Mouse (Mus musculus) myocyte (in vitro differentiated cells): ENCODE measurements around the gene Nupl1. TPM values are rescaled to one million over a fixed set of nuclear protein-coding genes. Genes with fewer than 3 reads are reported as not detected.

ENCODE experiments used
- H3K27me3 ChIP-seq: one replicate; pipeline ENCODE4 v1.6.1; 2011; ENCODE audit not compliant: control insufficient read depth, insufficient read depth, insufficient read length
- H3K36me3 ChIP-seq: one replicate; pipeline ENCODE4 v1.6.1; 2011; ENCODE audit not compliant: control insufficient read depth, insufficient read depth
- H3K4me2 ChIP-seq: one replicate; pipeline ENCODE4 v1.6.1; 2011; ENCODE audit warnings: low read depth, control low read depth
- H3K4me3 ChIP-seq: one replicate; pipeline ENCODE4 v1.5.1; 2011; ENCODE audit warnings: mild to moderate bottlenecking, control low read depth, moderate library complexity
- H3K79me2 ChIP-seq: one replicate; pipeline ENCODE4 v1.6.1; 2011; ENCODE audit not compliant: control insufficient read depth, insufficient read depth
- H3ac ChIP-seq: one replicate; pipeline ENCODE4 v1.6.1; 2011; ENCODE audit not compliant: control insufficient read depth, insufficient read length
- E2F4 ChIP-seq: IDR thresholded peaks from one replicate; pipeline ENCODE4 v1.6.1; 2011; ENCODE audit warnings: mild to moderate bottlenecking, control low read depth, moderate library complexity; ENCODE audit not compliant: insufficient read depth
- MAX ChIP-seq: IDR thresholded peaks from one replicate; pipeline ENCODE4 v1.6.1; 2011; ENCODE audit warnings: low read depth, mild to moderate bottlenecking, control low read depth
- MYOG ChIP-seq, 3 experiments: IDR thresholded peaks; one replicate each; pipeline ENCODE4 v1.6.1; 2011; ENCODE audit warnings: control low read depth in 2 of 3, low read depth in 2 of 3, mild to moderate bottlenecking in 2 of 3; ENCODE audit not compliant: insufficient read length in 2 of 3, control insufficient read depth in 1 of 3, insufficient read depth in 1 of 3
- POLR2A ChIP-seq: IDR thresholded peaks from one replicate; pipeline ENCODE4 v1.6.1; 2011; ENCODE audit warnings: low read depth, mild to moderate bottlenecking, control low read depth, moderate library complexity; ENCODE audit not compliant: insufficient read length
- POLR2AphosphoS2 ChIP-seq: IDR thresholded peaks from one replicate; pipeline ENCODE4 v1.6.1; 2011; ENCODE audit warnings: low read depth, control low read depth; ENCODE audit not compliant: insufficient read length
- TCF3 ChIP-seq: IDR thresholded peaks from one replicate; pipeline ENCODE4 v1.6.1; 2011; ENCODE audit warnings: low read depth, control low read depth; ENCODE audit not compliant: insufficient read length
- polyA plus RNA-seq: library from polyadenylated mRNA; unstranded; fragments of >200 nt; fragmentation: generic; extraction: Trizol; gene quantifications from one replicate; pipeline ENCODE4 v1.2.1, GENCODE M21; 2012; ENCODE audit warnings: missing spikeins

The Nupl1 gene
- polyA plus RNA-seq, 1 experiment, result not detected

DNA sequence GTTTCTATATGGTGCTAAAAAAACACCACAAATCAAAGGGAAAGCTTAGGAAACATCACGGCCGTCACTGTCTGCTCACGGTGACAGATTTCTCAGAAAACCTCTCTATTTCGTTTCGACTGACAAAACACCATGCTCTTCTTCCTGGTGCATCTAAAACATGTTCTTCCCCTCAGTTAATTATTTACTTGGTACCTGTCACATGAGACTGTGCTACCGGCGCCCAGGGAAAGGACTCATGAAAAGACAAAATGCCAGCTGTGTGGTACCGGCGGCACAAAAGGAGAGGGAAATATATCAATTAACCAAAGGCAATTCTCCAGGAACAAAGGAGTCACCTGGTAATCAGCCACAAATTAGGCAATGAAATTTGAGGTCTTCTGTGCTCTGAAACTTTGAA lies 116.5 kb downstream of the Nupl1 start:
- Histone ChIP-seq H3K79me2 (no peaks in the 10 kb centered on the region), H3K4me3 (no peak overlapping the region), H3K4me2 (no peak overlapping the region), H3K36me3 (no peaks in the 10 kb centered on the region), H3K27me3 (peaks cover 9% of the 10 kb centered on the region), H3ac (no peak overlapping the region)
- no peak for TF ChIP-seq MAX
- TF ChIP-seq E2F4, result no peak
- TF ChIP-seq POLR2A, result no peak
- no peak for TF ChIP-seq POLR2AphosphoS2
- TF ChIP-seq TCF3, result no peak
- no peak for TF ChIP-seq MYOG (IDR thresholded peaks at IDR 0.05; ENCODE audit: control insufficient read depth in 1 of 3, insufficient read depth in 1 of 3, insufficient read length in 2 of 3, low read depth in 2 of 3)

Other genes with a start within 250 kb of the Nupl1 start
- gene Atp8a2, start 54.3 kb downstream of the Nupl1 start, polyA plus RNA-seq, result 0.01 TPM
- gene Gm49336, start 76 bp upstream of the Nupl1 start, polyA plus RNA-seq, result 14.6 TPM
- 16.8 TPM for gene Mtmr6, start 13.8 kb upstream of the Nupl1 start, polyA plus RNA-seq
- gene Amer2, start 121.8 kb upstream of the Nupl1 start, polyA plus RNA-seq, result not detected